Mouse (Mus musculus): ENCODE results near the gene Abca13. TPM values are rescaled to one million over a fixed set of nuclear protein-coding genes. Genes with fewer than 3 reads are reported as not detected.
"Not testable (repeated sequence)": the region's sequence is repeated elsewhere in the genome, so short reads cannot be mapped to it uniquely, and the experiment has no call there.

The Abca13 gene
- 0.18 and 0.49 TPM in 2 replicates for polyA plus RNA-seq (2015; fragmentation: Nextera tagmentation; extraction: Ambion mirVana)

GRCm38 (mm10) chr11:9191555-9192131, at the start of gene Abca13:
TSS of gene Abca13 (plus strand) at chr11:9191942.
- H3K27ac ChIP-seq (ENCODE audit: low read depth) = peak within 1 kb of the TSS; percentile 49; the same call in 1 of the 2 replicates

DNA sequence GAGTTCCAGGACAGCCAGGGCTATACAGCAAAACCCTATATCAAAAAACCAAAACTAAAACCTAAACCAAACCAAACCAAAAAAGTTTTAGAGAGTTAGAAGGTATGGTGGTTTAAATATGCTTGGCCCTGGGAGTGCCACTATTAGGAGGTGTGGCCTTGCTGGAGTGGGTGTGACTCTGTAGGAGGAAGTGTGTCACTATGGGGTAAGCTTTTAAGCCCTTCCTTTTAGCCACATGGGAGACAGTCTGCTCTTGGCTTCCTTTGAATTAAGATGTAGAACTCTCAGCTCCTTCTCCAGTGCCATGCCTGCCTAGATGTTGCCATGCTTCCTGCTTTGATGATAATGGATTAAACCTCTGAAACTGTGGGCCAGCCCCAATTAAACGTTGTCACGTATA, 46.6 kb upstream of the Abca13 start:
- H3K4me1 ChIP-seq (ENCODE audit: insufficient read depth) = no peaks in the 10 kb centered on the region
- H3K4me2 ChIP-seq (ENCODE audit: low read depth, low read length) = no peak overlapping the region
- no peak overlapping the region for H3K4me3 ChIP-seq (ENCODE audit: low read depth, low read length)
- TF ChIP-seq EP300 (IDR thresholded peaks at IDR 0.05; ENCODE audit: low read depth) (no peak), CTCF (IDR thresholded peaks at IDR 0.05; ENCODE audit: low read depth) (no peak)
- H3K27ac ChIP-seq (ENCODE audit: low read depth) = no peak overlapping the region
- WGBS (ENCODE audit: insufficient replicate concordance) = 79% methylated on average over 2 of the region's 2 CpGs
- H3K27me3 ChIP-seq (ENCODE audit: insufficient read depth, low read length) = no peaks in the 10 kb centered on the region
- H3K9me3 ChIP-seq (ENCODE audit: low read length) = no peaks in the 10 kb centered on the region
- H3K9ac ChIP-seq (replicated peaks) = no peak overlapping the region
- ATAC-seq = no peak
- no peaks in the 10 kb centered on the region for H3K36me3 ChIP-seq (replicated peaks; ENCODE audit: insufficient read depth, low read length)
- no peak for DNase-seq

More at GRCm38 (mm10) chr11:9191555-9192131, at the start of gene Abca13:
- Histone ChIP-seq H3K4me1 (ENCODE audit: insufficient read depth) (no peaks in the 10 kb centered on the region), H3K9me3 (ENCODE audit: low read length) (no peaks in the 10 kb centered on the region), H3K27me3 (ENCODE audit: insufficient read depth, low read length) (no peaks in the 10 kb centered on the region), H3K36me3 (replicated peaks; ENCODE audit: insufficient read depth, low read length) (no peaks in the 10 kb centered on the region), H3K4me3 (ENCODE audit: low read depth, low read length) (peak within 1 kb of the TSS; percentile 17), H3K9ac (replicated peaks) (no peak within 1 kb of the TSS), H3K4me2 (ENCODE audit: low read depth, low read length) (peak within 1 kb of the TSS; percentile 20; the same call in 1 of the 2 replicates)
- 0 out of 2 replicates have a peak, but pooled peaks have one; percentile 13 for ATAC-seq
- 56% methylated on average over 12 of the region's 12 CpGs for WGBS (ENCODE audit: insufficient replicate concordance)
- peak; percentile 17 for DNase-seq
- TF ChIP-seq CTCF (IDR thresholded peaks at IDR 0.05; ENCODE audit: low read depth) = no peak
- no peak for TF ChIP-seq EP300 (IDR thresholded peaks at IDR 0.05; ENCODE audit: low read depth)

DNA sequence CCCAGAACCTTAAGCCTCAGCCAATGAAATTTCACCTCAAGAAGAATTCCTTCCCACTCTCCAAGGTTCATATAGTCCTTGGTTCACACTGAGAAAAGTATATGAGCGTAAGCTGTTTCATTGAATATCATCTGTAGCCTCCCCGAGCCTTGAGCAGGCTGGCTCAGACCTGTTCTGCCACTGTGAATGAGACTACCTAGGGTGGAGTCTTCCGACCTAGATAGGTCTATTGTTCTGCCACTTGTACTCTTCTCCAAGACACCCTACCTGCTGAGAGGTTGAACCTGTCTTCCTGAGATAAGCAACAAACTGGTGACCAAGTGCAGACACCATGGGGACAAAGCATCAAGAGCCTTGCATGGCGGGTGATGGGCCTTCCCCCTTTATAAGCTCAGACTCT, 45.6 kb upstream of the Abca13 start:
- DNase-seq (no peak), ATAC-seq (no peak)
- no peak overlapping the region for H3K4me2 ChIP-seq (ENCODE audit: low read depth, low read length)
- no peak for TF ChIP-seq CTCF (IDR thresholded peaks at IDR 0.05; ENCODE audit: low read depth)
- no peak for TF ChIP-seq EP300 (IDR thresholded peaks at IDR 0.05; ENCODE audit: low read depth)
- H3K27me3 ChIP-seq (ENCODE audit: insufficient read depth, low read length) = no peaks in the 10 kb centered on the region
- 75% methylated on average over 4 of the region's 4 CpGs for WGBS (ENCODE audit: insufficient replicate concordance)
- no peak overlapping the region for H3K9ac ChIP-seq (replicated peaks)
- H3K36me3 ChIP-seq (replicated peaks; ENCODE audit: insufficient read depth, low read length) = no peaks in the 10 kb centered on the region
- no peaks in the 10 kb centered on the region for H3K9me3 ChIP-seq (ENCODE audit: low read length)
- no peak overlapping the region for H3K27ac ChIP-seq (ENCODE audit: low read depth)
- no peaks in the 10 kb centered on the region for H3K4me1 ChIP-seq (ENCODE audit: insufficient read depth)
- no peak overlapping the region for H3K4me3 ChIP-seq (ENCODE audit: low read depth, low read length)

GRCm38 (mm10) chr11:9146683-9147082, 45.1 kb upstream of the Abca13 start:
- Histone ChIP-seq H3K27ac (ENCODE audit: low read depth) (no peak overlapping the region), H3K4me3 (ENCODE audit: low read depth, low read length) (no peak overlapping the region), H3K9me3 (ENCODE audit: low read length) (no peaks in the 10 kb centered on the region), H3K4me1 (ENCODE audit: insufficient read depth) (no peaks in the 10 kb centered on the region), H3K27me3 (ENCODE audit: insufficient read depth, low read length) (no peaks in the 10 kb centered on the region), H3K4me2 (ENCODE audit: low read depth, low read length) (no peak overlapping the region), H3K9ac (replicated peaks) (no peak overlapping the region), H3K36me3 (replicated peaks; ENCODE audit: insufficient read depth, low read length) (no peaks in the 10 kb centered on the region)
- WGBS (ENCODE audit: insufficient replicate concordance) = 48% methylated on average over 1 of the region's 1 CpGs
- DNase-seq (no peak), ATAC-seq (no peak)
- TF ChIP-seq CTCF (IDR thresholded peaks at IDR 0.05; ENCODE audit: low read depth) (no peak), EP300 (IDR thresholded peaks at IDR 0.05; ENCODE audit: low read depth) (no peak)

DNA sequence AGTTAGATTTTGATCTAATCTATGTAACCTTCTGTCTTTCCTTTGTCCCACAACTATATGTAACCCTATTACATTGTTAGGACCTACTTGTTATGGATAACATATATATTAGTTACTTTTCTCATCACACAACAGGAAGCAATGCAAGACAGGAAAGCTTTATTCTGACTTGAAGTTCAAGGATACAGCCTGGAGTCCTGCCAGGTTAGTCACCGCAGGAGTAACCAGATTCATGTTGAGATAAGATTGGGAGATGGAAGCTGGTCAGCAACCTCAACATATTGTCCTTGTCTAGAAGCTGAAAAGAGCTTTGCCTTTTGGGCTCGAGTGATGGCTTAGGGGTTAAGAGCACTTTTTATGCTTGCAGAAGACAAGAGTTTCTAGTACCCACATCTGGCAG, 43.5 kb upstream of the Abca13 start:
- Histone ChIP-seq H3K27ac (ENCODE audit: low read depth) (no peak overlapping the region), H3K4me2 (ENCODE audit: low read depth, low read length) (no peak overlapping the region), H3K36me3 (replicated peaks; ENCODE audit: insufficient read depth, low read length) (no peaks in the 10 kb centered on the region), H3K9me3 (ENCODE audit: low read length) (no peaks in the 10 kb centered on the region), H3K4me1 (ENCODE audit: insufficient read depth) (no peaks in the 10 kb centered on the region), H3K27me3 (ENCODE audit: insufficient read depth, low read length) (no peaks in the 10 kb centered on the region), H3K4me3 (ENCODE audit: low read depth, low read length) (no peak overlapping the region), H3K9ac (replicated peaks) (no peak overlapping the region)
- ATAC-seq (no peak), DNase-seq (no peak)
- TF ChIP-seq EP300 (IDR thresholded peaks at IDR 0.05; ENCODE audit: low read depth) = no peak
- TF ChIP-seq CTCF (IDR thresholded peaks at IDR 0.05; ENCODE audit: low read depth) = no peak
- WGBS (ENCODE audit: insufficient replicate concordance) = 69% methylated on average over 2 of the region's 2 CpGs

GRCm38 (mm10) chr11:9150403-9150802, 41.3 kb upstream of the Abca13 start:
- 79% methylated on average over 25 of the region's 25 CpGs for WGBS (ENCODE audit: insufficient replicate concordance)
- H3K4me2 ChIP-seq (ENCODE audit: low read depth, low read length); H3K4me1 ChIP-seq (ENCODE audit: insufficient read depth); DNase-seq; H3K27ac ChIP-seq (ENCODE audit: low read depth); H3K4me3 ChIP-seq (ENCODE audit: low read depth, low read length); ATAC-seq; H3K36me3 ChIP-seq (replicated peaks; ENCODE audit: insufficient read depth, low read length); H3K9ac ChIP-seq (replicated peaks); H3K27me3 ChIP-seq (ENCODE audit: insufficient read depth, low read length); H3K9me3 ChIP-seq (ENCODE audit: low read length): not testable (repeated sequence)

Data from liver, postnatal 0 days (tissue).